Mouse (Mus musculus): ENCODE results near the gene Mau2. TPM values are rescaled to one million over a fixed set of nuclear protein-coding genes. Genes with fewer than 3 reads are reported as not detected.
"Not testable (repeated sequence)": the region's sequence is repeated elsewhere in the genome, so short reads cannot be mapped to it uniquely, and the experiment has no call there.

Gene Mau2
- polyA plus RNA-seq, 1 experiment = 40.2 TPM

- TF ChIP-seq EP300 (IDR thresholded peaks at IDR 0.05; ENCODE audit: insufficient read depth, low read depth, low read length) = no peak
- no peak for TF ChIP-seq CTCF (IDR thresholded peaks at IDR 0.05; ENCODE audit: low read depth, low read length)
- no peak for TF ChIP-seq POLR2A (IDR thresholded peaks at IDR 0.05; ENCODE audit: insufficient read depth, low read length)
- Histone ChIP-seq H3K9me3 (replicated peaks; ENCODE audit: control insufficient read depth, insufficient read depth, low read length, poor library complexity, severe bottlenecking) (no peaks in the 10 kb centered on the region), H3K4me1 (ENCODE audit: control insufficient read depth, insufficient read depth, low read length) (peaks cover 1% of the 10 kb centered on the region), H3K27me3 (ENCODE audit: control insufficient read depth, insufficient read depth, low read length, poor library complexity, severe bottlenecking) (no peaks in the 10 kb centered on the region), H3K36me3 (ENCODE audit: control insufficient read depth, insufficient read depth, low read length, poor library complexity, severe bottlenecking) (0 out of 2 replicates have a peak, but pooled peaks cover 2% of the 10 kb centered on the region), H3K4me3 (ENCODE audit: low read depth, low read length) (no peak overlapping the region), H3K27ac (ENCODE audit: insufficient read depth, low read length) (peak overlapping the region; percentile 84), H3K9ac (ENCODE audit: low read depth, poor library complexity, severe bottlenecking) (0 out of 2 replicates have a peak overlapping the region, but pooled peaks have one; percentile 5)
Observed at GRCm38 (mm10) chr8:70012763-70013162, 29.8 kb downstream of the Mau2 start.

GRCm38 (mm10) chr8:70012350-70012749 lies 30.2 kb downstream of the Mau2 start:
- H3K4me1 ChIP-seq (ENCODE audit: control insufficient read depth, insufficient read depth, low read length) = peaks cover 1% of the 10 kb centered on the region

GRCm38 (mm10) chr8:70010796-70011195 lies 31.7 kb downstream of the Mau2 start:
- H3K4me3 ChIP-seq (ENCODE audit: low read depth, low read length); H3K9ac ChIP-seq (ENCODE audit: low read depth, poor library complexity, severe bottlenecking); H3K36me3 ChIP-seq (ENCODE audit: control insufficient read depth, insufficient read depth, low read length, poor library complexity, severe bottlenecking); H3K9me3 ChIP-seq (replicated peaks; ENCODE audit: control insufficient read depth, insufficient read depth, low read length, poor library complexity, severe bottlenecking); H3K4me1 ChIP-seq (ENCODE audit: control insufficient read depth, insufficient read depth, low read length); H3K27ac ChIP-seq (ENCODE audit: insufficient read depth, low read length); H3K27me3 ChIP-seq (ENCODE audit: control insufficient read depth, insufficient read depth, low read length, poor library complexity, severe bottlenecking): not testable (repeated sequence)

More at GRCm38 (mm10) chr8:70012350-70012749, 30.2 kb downstream of the Mau2 start:
- no peaks in the 10 kb centered on the region for H3K27me3 ChIP-seq (ENCODE audit: control insufficient read depth, insufficient read depth, low read length, poor library complexity, severe bottlenecking)
- no peak for TF ChIP-seq POLR2A (IDR thresholded peaks at IDR 0.05; ENCODE audit: insufficient read depth, low read length)
- no peak for TF ChIP-seq EP300 (IDR thresholded peaks at IDR 0.05; ENCODE audit: insufficient read depth, low read depth, low read length)
- no peak for TF ChIP-seq CTCF (IDR thresholded peaks at IDR 0.05; ENCODE audit: low read depth, low read length)
- H3K4me3 ChIP-seq (ENCODE audit: low read depth, low read length) = no peak overlapping the region
- H3K27ac ChIP-seq (ENCODE audit: insufficient read depth, low read length) = peak overlapping the region; percentile 44
- H3K9me3 ChIP-seq (replicated peaks; ENCODE audit: control insufficient read depth, insufficient read depth, low read length, poor library complexity, severe bottlenecking) = no peaks in the 10 kb centered on the region
- H3K9ac ChIP-seq (ENCODE audit: low read depth, poor library complexity, severe bottlenecking) = peak overlapping the region; percentile 5; the same call in 1 of the 2 replicates
- 0 out of 2 replicates have a peak, but pooled peaks cover 2% of the 10 kb centered on the region for H3K36me3 ChIP-seq (ENCODE audit: control insufficient read depth, insufficient read depth, low read length, poor library complexity, severe bottlenecking)

DNA sequence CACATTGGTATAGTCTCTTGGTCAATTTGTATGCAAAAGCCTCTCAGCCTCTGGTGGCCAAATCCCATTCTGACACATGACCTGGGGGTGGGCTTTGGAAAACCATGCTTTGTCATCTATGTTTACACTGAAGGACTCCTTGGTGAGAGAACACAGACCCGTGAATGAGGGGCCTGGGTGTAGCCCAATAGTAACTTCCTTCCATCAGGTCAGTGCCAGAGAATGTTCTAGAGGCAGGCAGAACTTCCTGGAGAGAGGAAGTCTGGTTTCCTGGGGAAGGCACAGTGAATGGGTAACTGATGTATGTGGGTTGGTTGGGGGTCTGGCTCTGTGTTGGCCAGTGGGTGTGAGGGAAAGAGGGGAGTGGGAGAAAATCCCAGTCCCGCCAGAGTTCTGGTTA lies 37.4 kb downstream of the Mau2 start:
- Histone ChIP-seq H3K4me3 (ENCODE audit: low read depth, low read length) (no peak overlapping the region), H3K36me3 (ENCODE audit: control insufficient read depth, insufficient read depth, low read length, poor library complexity, severe bottlenecking) (no peaks in the 10 kb centered on the region), H3K27me3 (ENCODE audit: control insufficient read depth, insufficient read depth, low read length, poor library complexity, severe bottlenecking) (no peaks in the 10 kb centered on the region), H3K4me1 (ENCODE audit: control insufficient read depth, insufficient read depth, low read length) (peaks cover 7% of the 10 kb centered on the region), H3K27ac (ENCODE audit: insufficient read depth, low read length) (no peak overlapping the region; the same call in 1 of the 2 replicates), H3K9ac (ENCODE audit: low read depth, poor library complexity, severe bottlenecking) (no peak overlapping the region), H3K9me3 (replicated peaks; ENCODE audit: control insufficient read depth, insufficient read depth, low read length, poor library complexity, severe bottlenecking) (no peaks in the 10 kb centered on the region)
- TF ChIP-seq POLR2A (IDR thresholded peaks at IDR 0.05; ENCODE audit: insufficient read depth, low read length) (no peak), CTCF (IDR thresholded peaks at IDR 0.05; ENCODE audit: low read depth, low read length) (no peak), EP300 (IDR thresholded peaks at IDR 0.05; ENCODE audit: insufficient read depth, low read depth, low read length) (0 out of 2 replicates have a peak, but pooled peaks have one; percentile 4)

DNA sequence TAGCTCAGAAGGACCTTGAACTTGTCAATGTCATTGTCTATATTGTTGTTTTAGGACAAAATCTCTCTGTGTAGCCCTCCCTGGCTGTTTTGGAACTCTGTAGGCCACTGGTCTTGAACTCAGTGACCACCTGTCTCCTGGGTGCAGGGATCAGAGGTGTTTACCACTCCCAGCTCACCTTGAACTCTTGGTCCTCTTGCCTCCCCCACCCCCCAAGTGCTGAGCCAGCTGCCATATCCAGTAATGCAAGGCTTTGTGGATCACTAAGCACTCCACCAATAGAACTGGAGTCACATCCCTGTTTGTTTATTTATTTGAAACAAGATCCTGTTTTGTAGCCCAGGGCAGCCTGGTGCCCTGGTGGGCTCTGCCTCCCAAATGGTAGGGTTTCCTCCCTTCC lies 38.2 kb downstream of the Mau2 start:
- no peaks in the 10 kb centered on the region for H3K27me3 ChIP-seq (ENCODE audit: control insufficient read depth, insufficient read depth, low read length, poor library complexity, severe bottlenecking)
- no peaks in the 10 kb centered on the region for H3K36me3 ChIP-seq (ENCODE audit: control insufficient read depth, insufficient read depth, low read length, poor library complexity, severe bottlenecking)
- H3K9ac ChIP-seq (ENCODE audit: low read depth, poor library complexity, severe bottlenecking) = no peak overlapping the region
- H3K27ac ChIP-seq (ENCODE audit: insufficient read depth, low read length) = peak overlapping the region; percentile 64; the same call in 1 of the 2 replicates
- no peaks in the 10 kb centered on the region for H3K9me3 ChIP-seq (replicated peaks; ENCODE audit: control insufficient read depth, insufficient read depth, low read length, poor library complexity, severe bottlenecking)
- TF ChIP-seq EP300 (IDR thresholded peaks at IDR 0.05; ENCODE audit: insufficient read depth, low read depth, low read length) = peak; percentile 91
- no peak for TF ChIP-seq POLR2A (IDR thresholded peaks at IDR 0.05; ENCODE audit: insufficient read depth, low read length)
- H3K4me3 ChIP-seq (ENCODE audit: low read depth, low read length) = no peak overlapping the region
- H3K4me1 ChIP-seq (ENCODE audit: control insufficient read depth, insufficient read depth, low read length) = peaks cover 7% of the 10 kb centered on the region

GRCm38 (mm10) chr8:70003204-70003657 lies 39.3 kb downstream of the Mau2 start:
- H3K4me1 ChIP-seq (ENCODE audit: control insufficient read depth, insufficient read depth, low read length) = peaks cover 7% of the 10 kb centered on the region
- TF ChIP-seq CTCF (IDR thresholded peaks at IDR 0.05; ENCODE audit: low read depth, low read length) (peak; percentile 25), EP300 (IDR thresholded peaks at IDR 0.05; ENCODE audit: insufficient read depth, low read depth, low read length) (peak; percentile 64; the same call in 1 of the 2 replicates), POLR2A (IDR thresholded peaks at IDR 0.05; ENCODE audit: insufficient read depth, low read length) (no peak)
- H3K27ac ChIP-seq (ENCODE audit: insufficient read depth, low read length) = peak overlapping the region; percentile 90
- no peak overlapping the region for H3K4me3 ChIP-seq (ENCODE audit: low read depth, low read length)
- H3K27me3 ChIP-seq (ENCODE audit: control insufficient read depth, insufficient read depth, low read length, poor library complexity, severe bottlenecking) = no peaks in the 10 kb centered on the region
- no peaks in the 10 kb centered on the region for H3K36me3 ChIP-seq (ENCODE audit: control insufficient read depth, insufficient read depth, low read length, poor library complexity, severe bottlenecking)
- no peaks in the 10 kb centered on the region for H3K9me3 ChIP-seq (replicated peaks; ENCODE audit: control insufficient read depth, insufficient read depth, low read length, poor library complexity, severe bottlenecking)
- peak overlapping the region; percentile 23; the same call in 1 of the 2 replicates for H3K9ac ChIP-seq (ENCODE audit: low read depth, poor library complexity, severe bottlenecking)

DNA sequence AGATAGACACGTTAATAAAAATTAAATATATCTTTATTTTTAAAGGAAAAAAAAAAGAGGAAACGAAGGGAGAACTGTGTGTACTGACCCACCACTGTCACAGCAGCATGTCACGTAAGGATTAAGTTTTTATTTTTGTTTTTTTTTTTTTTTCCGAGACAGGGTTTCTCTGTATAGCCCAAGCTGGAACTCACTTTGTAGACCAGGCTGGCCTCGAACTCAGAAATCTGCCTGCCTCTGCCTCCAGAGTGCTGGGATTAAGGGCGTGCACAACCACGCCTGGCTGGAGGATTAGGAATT lies 40.7 kb downstream of the Mau2 start:
- Histone ChIP-seq H3K27ac (ENCODE audit: insufficient read depth, low read length) (peak overlapping the region; percentile 96), H3K9ac (ENCODE audit: low read depth, poor library complexity, severe bottlenecking) (peak overlapping the region; percentile 61), H3K4me3 (ENCODE audit: low read depth, low read length) (0 out of 2 replicates have a peak overlapping the region, but pooled peaks have one; percentile 71)
- not testable (repeated sequence) for H3K4me1 ChIP-seq (ENCODE audit: control insufficient read depth, insufficient read depth, low read length); H3K9me3 ChIP-seq (replicated peaks; ENCODE audit: control insufficient read depth, insufficient read depth, low read length, poor library complexity, severe bottlenecking); H3K27me3 ChIP-seq (ENCODE audit: control insufficient read depth, insufficient read depth, low read length, poor library complexity, severe bottlenecking); H3K36me3 ChIP-seq (ENCODE audit: control insufficient read depth, insufficient read depth, low read length, poor library complexity, severe bottlenecking)

Data from ES-Bruce4 (cell line).